Mouse (Mus musculus) MEL (cell line): ENCODE data around the gene Gnb1l. TPM values are rescaled to one million over a fixed set of nuclear protein-coding genes. Genes with fewer than 3 reads are reported as not detected.

ENCODE experiments used
- DNase-seq: peaks from one replicate; pipeline ENCODE4 v3.0.0; 2011; ENCODE audit warnings: low read depth, low spot score
- H3K27ac ChIP-seq: 2 replicates; pipeline ENCODE4 v1.5.1; 2012; ENCODE audit warnings: low read depth, mild to moderate bottlenecking, control low read depth, low read length, moderate library complexity; ENCODE audit not compliant: control insufficient read depth
- H3K27me3 ChIP-seq, 2 experiments: fragments of 150-350 bp in 1 of 2; sonication (generic) in 1 of 2; 2 replicates each; pipeline ENCODE4 v1.6.1; 2012; ENCODE audit warnings: low read length in 2 of 2, mild to moderate bottlenecking in 2 of 2, improper control_type of control experiment in 1 of 2, moderate library complexity in 1 of 2; ENCODE audit not compliant: insufficient read depth in 2 of 2, control insufficient read depth in 1 of 2
- H3K36me3 ChIP-seq, 2 experiments: 2 replicates each; pipeline ENCODE4 v1.6.1; 2012 to 2014; ENCODE audit warnings: low read length in 2 of 2, improper control_type of control experiment in 1 of 2, inconsistent platforms in 1 of 2, mild to moderate bottlenecking in 1 of 2; ENCODE audit not compliant: insufficient read depth in 2 of 2, control insufficient read depth in 1 of 2
- H3K4me1 ChIP-seq, 2 experiments: fragments of 150-350 bp in 1 of 2; sonication (generic) in 1 of 2; 2 replicates each; pipeline ENCODE4 v1.6.1; 2012; ENCODE audit warnings: low read length in 2 of 2, improper control_type of control experiment in 1 of 2, mild to moderate bottlenecking in 1 of 2; ENCODE audit not compliant: insufficient read depth in 2 of 2, control insufficient read depth in 1 of 2
- H3K4me3 ChIP-seq, 2 experiments: fragments of 150-350 bp in 1 of 2; sonication (generic) in 1 of 2; 2 replicates each; pipeline ENCODE4 v1.5.1; 2012; ENCODE audit warnings: low read depth in 2 of 2, low read length in 2 of 2, mild to moderate bottlenecking in 2 of 2, moderate library complexity in 2 of 2, control low read depth in 1 of 2, improper control_type of control experiment in 1 of 2; ENCODE audit not compliant: control insufficient read depth in 1 of 2, insufficient read depth in 1 of 2
- H3K79me2 ChIP-seq: 2 replicates; pipeline ENCODE4 v1.6.1; 2012; ENCODE audit warnings: mild to moderate bottlenecking, low read length, moderate library complexity; ENCODE audit not compliant: control insufficient read depth, poor library complexity, insufficient read depth
- H3K9ac ChIP-seq: 2 replicates; pipeline ENCODE4 v1.6.1; 2012; ENCODE audit warnings: low read depth, mild to moderate bottlenecking, control low read depth, low read length, moderate library complexity; ENCODE audit not compliant: control insufficient read depth, poor library complexity, severe bottlenecking
- H3K9me3 ChIP-seq: fragments of 150-350 bp; sonication (generic); replicated peaks from 2 replicates; pipeline ENCODE4 v1.6.1; 2012; ENCODE audit warnings: mild to moderate bottlenecking, low read length, improper control_type of control experiment, moderate library complexity; ENCODE audit not compliant: insufficient read depth
- CTCF ChIP-seq, 3 experiments: IDR thresholded peaks in 2 of 3; conservative IDR thresholded peaks in 1 of 3; 2 replicates each; pipeline ENCODE4 v1.5.1; 2011 to 2012; ENCODE audit warnings: low read length in 3 of 3, low read depth in 2 of 3, mild to moderate bottlenecking in 2 of 3, improper control_type of control experiment in 1 of 3, inconsistent platforms in 1 of 3, mixed read lengths in 1 of 3, moderate library complexity in 1 of 3; ENCODE audit not compliant: control insufficient read depth in 1 of 3, insufficient read depth in 1 of 3, poor library complexity in 1 of 3, severe bottlenecking in 1 of 3
- ELF1 ChIP-seq: IDR thresholded peaks from 2 replicates; pipeline ENCODE4 v1.6.1; 2014; ENCODE audit warnings: low read depth, mild to moderate bottlenecking, inconsistent platforms, low read length, improper control_type of control experiment, moderate library complexity
- EP300 ChIP-seq, 2 experiments: IDR thresholded peaks; 2 replicates each; pipeline ENCODE4 v1.6.1; 2011; ENCODE audit warnings: improper control_type of control experiment in 2 of 2, low read length in 2 of 2, low read depth in 1 of 2, mild to moderate bottlenecking in 1 of 2
- GATA1 ChIP-seq: IDR thresholded peaks from 2 replicates; pipeline ENCODE4 v1.6.1; 2011; ENCODE audit warnings: low read depth, low read length, improper control_type of control experiment
- MYC ChIP-seq: IDR thresholded peaks from 2 replicates; pipeline ENCODE4 v1.6.1; 2011; ENCODE audit warnings: low read depth, mild to moderate bottlenecking, low read length, improper control_type of control experiment, moderate library complexity
- POLR2A ChIP-seq, 2 experiments: IDR thresholded peaks; 2 replicates each; pipeline ENCODE4 v1.6.1; 2011 to 2012; ENCODE audit warnings: low read length in 2 of 2, mild to moderate bottlenecking in 2 of 2, control low read depth in 1 of 2, improper control_type of control experiment in 1 of 2, low read depth in 1 of 2, moderate library complexity in 1 of 2; ENCODE audit not compliant: control insufficient read depth in 1 of 2, insufficient read depth in 1 of 2, poor library complexity in 1 of 2
- SIN3A ChIP-seq: IDR thresholded peaks from 2 replicates; pipeline ENCODE4 v1.6.1; 2012; ENCODE audit warnings: low read length, improper control_type of control experiment, inconsistent platforms
- ZNF384 ChIP-seq: IDR thresholded peaks from 2 replicates; pipeline ENCODE4 v1.6.1; 2012; ENCODE audit warnings: low read depth, mild to moderate bottlenecking, inconsistent platforms, low read length, improper control_type of control experiment
- polyA plus RNA-seq, 2 experiments: library from polyadenylated mRNA; stranded (reverse) in 1 of 2; unstranded in 1 of 2; fragments of >175 nt in 1 of 2; fragments of >200 nt in 1 of 2; gene quantifications; 2 replicates each; pipeline versions ENCODE4 v1.2.1 to v1.2.4; 2012; ENCODE audit warnings: low replicate concordance in 2 of 2, low read depth in 1 of 2; ENCODE audit not compliant: insufficient read length in 2 of 2, insufficient read depth in 1 of 2, missing spikeins in 1 of 2
- total RNA-seq: library from RNA; depleted of rRNA; stranded (reverse); fragments of 300-350 nt; gene quantifications from 2 replicates; pipeline ENCODE4 v1.2.3, GENCODE M21; 2012

The Gnb1l gene
- total and polyA plus RNA-seq, 3 experiments, result 37.9 to 47.8 TPM; not detected in 1

DNA sequence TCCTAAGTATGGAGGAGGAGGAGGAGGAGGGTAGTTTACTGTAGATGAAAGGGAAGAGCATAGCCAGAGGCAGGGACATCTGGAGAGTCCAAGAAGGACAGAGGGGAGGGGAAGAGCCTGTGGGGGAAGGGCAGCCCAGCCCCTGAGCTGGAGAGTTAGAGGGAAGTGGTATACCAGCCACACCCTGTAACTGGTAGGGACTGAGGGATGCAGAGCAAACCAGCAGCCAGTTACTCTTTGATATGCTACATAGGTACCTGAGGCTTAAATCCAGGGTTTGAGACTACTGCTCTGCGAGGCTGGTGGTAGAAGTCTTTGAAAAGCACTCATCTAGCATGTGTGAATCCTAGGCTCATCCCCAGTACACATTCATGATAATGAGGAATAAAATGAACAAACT lies 7.6 kb upstream of the Gnb1l start:
- peak; percentile 56 for DNase-seq
- Histone ChIP-seq H3K36me3 (0 out of 4 replicates have a peak, but pooled peaks cover 0 to 2% of the 10 kb centered on the region in 2 experiments), H3K27me3 (no peaks in the 10 kb centered on the region), H3K4me3 (no peak overlapping the region), H3K9ac (no peak overlapping the region), H3K27ac (no peak overlapping the region), H3K9me3 (no peaks in the 10 kb centered on the region), H3K4me1 (peaks cover 5 to 7% of the 10 kb centered on the region in 2 experiments; a peak in 2 of 4 replicates), H3K79me2 (no peaks in the 10 kb centered on the region)
- TF ChIP-seq EP300 (IDR thresholded peaks at IDR 0.05; ENCODE audit: low read depth in 1 of 2, low read length in 2 of 2) (peak in 1 of 2 experiments; percentile 23; a peak in 1 of 4 replicates), ELF1 (no peak)

DNA sequence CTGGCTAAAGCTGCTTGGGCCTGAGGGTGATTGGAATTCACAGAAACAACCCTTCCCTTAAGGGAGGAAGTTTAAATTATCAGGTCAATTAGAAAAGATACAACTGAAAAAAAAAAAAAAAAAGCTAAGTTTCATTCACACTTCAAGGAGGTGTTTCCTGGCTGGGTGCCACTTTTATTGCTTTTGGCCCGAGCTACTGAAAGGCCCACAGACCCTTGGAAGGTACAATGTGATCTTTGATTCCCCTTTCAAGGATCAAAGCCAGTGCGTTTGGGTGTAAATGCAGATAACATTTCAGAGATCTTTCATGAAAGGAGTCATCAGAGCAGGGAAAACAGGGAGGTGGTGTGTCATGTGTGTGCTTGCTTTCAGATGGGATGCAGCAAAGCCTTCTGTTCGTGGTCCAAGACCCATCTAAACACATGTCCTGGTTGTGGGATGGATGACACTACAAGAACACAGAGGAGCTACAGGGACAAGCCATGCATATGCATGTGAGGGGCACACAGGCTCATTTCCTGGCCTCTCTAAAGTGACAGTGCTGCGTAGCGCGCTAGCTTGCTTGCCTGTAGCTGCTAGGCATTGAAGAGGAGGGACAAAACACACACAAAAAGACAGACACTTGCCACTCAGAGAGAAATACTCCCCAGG lies 523 bp upstream of the Gnb1l start:
- peaks cover 29% of the 10 kb centered on the region for H3K79me2 ChIP-seq
- no peaks in the 10 kb centered on the region for H3K27me3 ChIP-seq
- H3K36me3 ChIP-seq, result peaks cover 0 to 10% of the 10 kb centered on the region in 2 experiments
- H3K9me3 ChIP-seq, result no peaks in the 10 kb centered on the region
- peaks cover 10 to 17% of the 10 kb centered on the region in 2 experiments for H3K4me1 ChIP-seq
- peak overlapping the region; percentile 88 for H3K27ac ChIP-seq
- TF ChIP-seq SIN3A (no peak; the same call in 1 of the 2 replicates), GATA1 (0 out of 2 replicates have a peak, but pooled peaks have one; percentile 20), ZNF384 (peak; percentile 93), EP300 (IDR thresholded peaks at IDR 0.05; ENCODE audit: low read depth in 1 of 2, low read length in 2 of 2) (peak in 1 of 2 experiments; percentile 5; a peak in 1 of 4 replicates), MYC (0 out of 2 replicates have a peak, but pooled peaks have one; percentile 39)
- TF ChIP-seq, all 39 proteins: peak for 4
- peak overlapping the region; percentile 70 to 85 for H3K4me3 ChIP-seq
- DNase-seq, result peak; percentile 83
- H3K9ac ChIP-seq, result peak overlapping the region; percentile 85

- no peaks in the 10 kb centered on the region for H3K9me3 ChIP-seq
- H3K9ac ChIP-seq, result peak overlapping the region; percentile 90
- peak overlapping the region; percentile 70 to 96 for H3K4me3 ChIP-seq
- peak overlapping the region; percentile 4 for H3K27ac ChIP-seq
- H3K36me3 ChIP-seq, result peaks cover 0 to 10% of the 10 kb centered on the region in 2 experiments
- peaks cover 10 to 17% of the 10 kb centered on the region in 2 experiments for H3K4me1 ChIP-seq
- peak in 1 of 2 experiments; percentile 2; a peak in 1 of 4 replicates for TF ChIP-seq POLR2A (IDR thresholded peaks at IDR 0.05; ENCODE audit: control insufficient read depth in 1 of 2, insufficient read depth in 1 of 2, low read depth in 1 of 2, low read length in 2 of 2, poor library complexity in 1 of 2)
- no peak for TF ChIP-seq CTCF (IDR thresholded peaks at IDR 0.05 in 2 of 3, conservative IDR thresholded peaks at IDR 0.05 in 1 of 3; ENCODE audit: control insufficient read depth in 1 of 3, insufficient read depth in 1 of 3, low read depth in 2 of 3, low read length in 3 of 3, poor library complexity in 1 of 3, severe bottlenecking in 1 of 3)
- no peaks in the 10 kb centered on the region for H3K27me3 ChIP-seq
- no peak for DNase-seq
- peaks cover 29% of the 10 kb centered on the region for H3K79me2 ChIP-seq
Observed at GRCm38 (mm10) chr16:18498996-18499395, 483 bp downstream of the Gnb1l start.
